Mouse (Mus musculus) testis, postnatal 10 days (tissue): Measurements from ENCODE around the gene Casz1.

Experiments
- DNase-seq: peaks from one replicate; pipeline ENCODE4 v3.0.0; 2021; ENCODE audit warnings: low spot score

The Casz1 gene

GRCm38 (mm10) chr4:148803031-148803430, 1.2 kb upstream of the Casz1 start:
- no peak for DNase-seq

GRCm38 (mm10) chr4:148803636-148804035, 593 bp upstream of the Casz1 start:
- no peak for DNase-seq

GRCm38 (mm10) chr4:148804780-148805160, 541 bp downstream of the Casz1 start:
- DNase-seq, result no peak

- DNase-seq, result peak; percentile 52
These were observed 1.1 kb downstream of the Casz1 start for GRCm38 (mm10) chr4:148805161-148805810.

- peak; percentile 53 for DNase-seq
These were observed 1.9 kb downstream of the Casz1 start for GRCm38 (mm10) chr4:148805811-148806747.

GRCm38 (mm10) chr4:148806836-148807235, 2.6 kb downstream of the Casz1 start:
- DNase-seq, result peak; percentile 56

GRCm38 (mm10) chr4:148807397-148807796, 3.2 kb downstream of the Casz1 start:
- no peak for DNase-seq

GRCm38 (mm10) chr4:148808839-148809238, 4.6 kb downstream of the Casz1 start:
- DNase-seq, result no peak

DNA sequence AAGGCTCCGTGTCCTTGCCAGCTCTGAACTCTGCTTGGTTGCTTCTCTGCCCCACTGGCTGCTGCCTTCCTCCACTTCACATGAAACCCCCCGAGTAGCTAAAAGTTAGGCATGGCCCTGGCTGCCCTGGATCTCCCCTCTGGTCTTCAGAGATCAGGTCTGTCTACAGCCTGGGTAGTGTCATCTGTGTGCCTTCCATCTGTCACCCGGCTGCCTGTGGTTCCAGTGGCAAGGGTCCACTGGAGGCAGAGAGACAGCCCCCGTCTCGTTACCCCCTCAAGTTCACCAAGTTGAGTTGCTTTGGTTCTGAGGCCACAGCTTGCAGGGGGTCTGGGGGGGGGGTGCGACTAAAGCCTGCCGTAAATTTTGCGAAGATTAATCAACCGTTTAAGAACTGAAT, 6.5 kb downstream of the Casz1 start:
- DNase-seq, result no peak

DNA sequence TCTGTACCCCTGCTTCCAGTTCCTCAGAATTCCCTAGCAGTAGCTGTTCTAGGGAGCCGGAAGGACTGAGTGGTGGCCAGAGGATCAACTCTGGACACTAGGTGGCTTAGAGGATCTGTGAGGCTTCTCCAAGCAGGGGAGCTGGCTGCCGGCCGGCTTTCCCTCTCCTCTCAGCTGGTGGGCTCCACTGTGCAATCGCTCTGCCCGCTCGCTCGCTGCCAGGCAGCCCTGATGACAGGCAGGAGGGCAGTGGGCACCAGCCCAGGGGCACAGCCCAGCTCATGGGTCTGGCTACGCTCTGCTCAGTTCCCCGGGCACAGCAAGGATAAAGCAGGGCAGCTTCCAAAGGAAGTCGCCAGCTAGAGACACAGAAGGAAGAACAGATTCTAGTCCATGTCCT, 7.7 kb downstream of the Casz1 start:
- DNase-seq, result peak; percentile 58

GRCm38 (mm10) chr4:148813247-148813646, 9.0 kb downstream of the Casz1 start:
- DNase-seq, result no peak

DNA sequence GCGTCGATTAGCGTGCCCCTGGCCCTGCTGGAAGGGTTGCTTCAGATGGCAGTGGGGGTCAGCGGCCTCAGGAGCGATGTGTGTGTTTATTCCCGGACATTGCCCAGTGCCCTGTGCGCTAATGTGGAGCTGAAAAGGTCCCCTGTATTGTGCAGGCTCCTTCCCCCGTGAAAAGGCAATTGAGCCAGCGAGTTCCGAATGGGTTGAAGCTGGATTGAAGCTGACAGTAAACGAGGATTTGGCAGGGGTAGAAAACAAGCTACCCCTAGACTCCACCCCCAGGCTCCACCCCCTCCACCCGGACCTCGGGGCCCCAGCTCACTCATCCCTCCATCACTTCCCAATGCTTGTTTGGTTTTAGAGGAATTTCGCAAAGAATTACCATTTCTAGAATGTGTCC, 12.3 kb downstream of the Casz1 start:
- no peak for DNase-seq

- DNase-seq, result no peak
These were observed 13.9 kb downstream of the Casz1 start for GRCm38 (mm10) chr4:148818161-148818560.

DNA sequence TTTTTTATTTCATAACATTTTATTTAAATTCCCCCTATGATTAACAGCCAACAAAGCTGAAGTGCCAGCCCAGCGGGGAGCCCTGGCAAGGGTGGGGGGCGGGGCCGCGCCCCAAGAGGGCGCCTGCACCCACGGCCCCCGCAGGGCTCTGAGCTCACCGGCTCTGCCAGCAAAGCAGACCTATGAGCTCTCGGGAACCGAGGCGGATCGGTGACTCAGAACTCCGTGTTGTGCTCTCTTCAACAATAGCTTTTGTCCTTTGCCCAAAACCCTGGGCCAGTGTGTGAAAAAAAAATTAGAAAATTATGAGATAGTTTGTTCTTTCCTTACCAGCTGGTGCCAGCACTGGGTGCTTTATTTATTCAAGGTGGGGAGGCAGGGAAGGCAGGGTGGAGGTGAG, 15.9 kb downstream of the Casz1 start:
- no peak for DNase-seq

GRCm38 (mm10) chr4:148823281-148823680, 19.1 kb downstream of the Casz1 start:
- no peak for DNase-seq

GRCm38 (mm10) chr4:148830350-148830749, 26.1 kb downstream of the Casz1 start:
- DNase-seq, result no peak

DNA sequence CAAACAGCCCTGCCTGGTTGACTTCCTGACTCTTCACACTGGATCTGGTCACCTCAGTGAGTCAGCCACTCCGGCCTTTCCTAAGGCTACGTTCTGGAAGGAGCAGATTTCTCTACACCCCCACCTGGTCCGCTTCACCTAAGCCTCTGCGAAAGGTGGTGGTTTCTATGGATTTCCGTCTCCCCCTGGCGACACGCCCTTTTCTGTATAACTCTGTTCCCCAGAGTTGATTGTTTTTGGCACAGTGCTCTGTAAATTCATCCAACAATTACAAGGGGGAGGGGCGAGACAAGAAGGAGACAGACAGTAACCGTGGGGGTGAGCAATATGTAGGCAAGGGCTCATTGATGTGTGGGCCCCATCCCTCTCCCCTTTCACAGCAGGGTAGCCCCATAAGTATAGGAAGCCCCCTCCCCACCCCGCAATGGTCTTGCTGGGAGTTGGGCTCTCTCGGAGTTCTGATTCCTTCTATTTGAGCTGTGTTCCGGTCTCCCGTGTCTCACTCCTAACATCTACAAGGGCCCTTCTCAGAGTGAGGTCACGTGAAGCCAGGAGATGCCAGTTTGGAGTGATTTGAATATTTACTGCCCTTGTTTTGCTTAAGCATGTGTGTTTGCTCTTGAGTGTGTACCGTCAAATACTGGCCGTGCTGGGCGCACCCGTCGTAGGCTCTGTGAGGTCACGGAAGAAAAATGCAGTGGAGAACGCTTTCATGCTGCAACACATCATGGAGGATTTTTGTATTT, 29.2 kb downstream of the Casz1 start:
- no peak for DNase-seq

DNA sequence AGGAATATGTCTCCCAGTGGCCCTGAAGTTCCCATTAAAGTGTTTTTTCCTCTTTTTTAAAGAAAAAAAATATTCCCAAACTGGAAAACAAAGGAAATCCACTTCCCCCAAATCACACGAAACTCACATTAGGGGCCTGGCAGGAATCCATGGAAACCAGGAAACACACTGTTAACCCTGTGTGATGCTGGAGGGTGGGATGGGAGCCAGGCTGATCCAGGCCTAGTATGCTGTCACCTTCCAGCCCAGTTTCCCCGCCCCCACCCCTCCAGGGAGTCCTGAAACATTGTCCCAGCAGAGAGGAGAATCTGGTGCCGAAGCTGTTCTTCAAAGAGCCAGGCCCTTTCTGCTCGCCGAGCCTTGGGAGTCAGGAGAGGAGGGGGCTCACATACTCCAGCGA, 32.2 kb downstream of the Casz1 start:
- no peak for DNase-seq

- DNase-seq, result no peak
These were observed 32.8 kb downstream of the Casz1 start for GRCm38 (mm10) chr4:148837046-148837445.

- no peak for DNase-seq
These were observed 33.4 kb downstream of the Casz1 start for GRCm38 (mm10) chr4:148837644-148838043.

DNA sequence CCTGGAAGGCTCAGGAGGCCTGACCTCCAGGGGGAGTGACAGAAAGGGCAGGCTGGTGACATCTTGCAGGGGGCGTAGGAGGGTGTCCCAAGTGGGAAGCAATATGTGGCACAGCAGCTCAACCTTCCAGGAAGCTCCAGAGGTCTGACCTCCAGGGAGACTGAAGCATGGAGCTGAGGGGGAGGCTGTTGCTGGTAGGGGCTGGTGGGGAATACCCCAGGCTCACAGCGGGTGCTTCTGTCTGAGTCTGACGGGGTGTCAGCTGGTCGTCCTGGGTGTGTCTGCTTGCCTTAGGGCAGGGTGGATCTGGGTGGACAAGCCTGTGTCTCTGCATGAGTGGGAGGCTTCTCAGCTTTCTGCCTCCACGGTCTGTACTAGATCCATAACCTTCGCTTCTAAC, 38.1 kb downstream of the Casz1 start:
- no peak for DNase-seq

DNA sequence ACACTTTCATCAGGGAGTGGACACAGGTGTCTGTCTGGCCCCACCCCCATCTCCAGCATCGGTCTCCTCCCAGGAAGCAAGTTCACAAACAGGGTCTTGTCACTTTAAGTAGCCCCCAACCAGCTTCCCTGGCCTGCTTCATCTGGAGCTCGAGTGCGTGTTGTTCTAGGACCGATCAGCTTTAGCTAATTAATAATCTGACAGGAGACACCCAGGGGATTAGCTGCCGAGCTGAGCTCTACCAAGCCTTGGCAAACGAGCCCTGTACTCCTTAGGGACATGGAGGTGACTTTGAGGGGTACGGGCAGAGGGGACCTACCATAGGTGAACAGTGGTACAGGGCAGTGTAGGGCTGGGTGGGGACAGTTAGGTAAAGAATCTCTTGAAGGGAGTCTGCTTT, 40.7 kb downstream of the Casz1 start:
- DNase-seq, result no peak

DNA sequence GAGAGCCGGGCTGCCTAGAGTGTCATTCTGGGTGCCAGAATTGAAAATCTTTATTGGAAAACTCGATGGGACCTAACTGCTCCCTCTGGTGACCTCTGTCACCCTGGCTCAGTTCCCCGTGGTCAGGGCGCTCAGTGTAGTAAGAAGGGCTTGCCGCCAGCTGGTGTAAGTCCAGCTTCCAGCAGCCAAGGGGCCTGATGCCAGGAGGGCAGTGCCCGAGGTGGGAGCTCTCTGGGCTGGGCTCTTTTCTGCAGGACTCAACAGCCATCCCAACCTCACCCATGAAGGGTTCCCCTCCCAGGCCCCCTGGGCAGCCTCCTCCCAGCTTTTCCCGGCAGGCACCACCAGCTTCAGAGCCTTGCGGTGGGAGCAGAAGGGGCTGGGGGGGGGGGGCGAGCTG, 42.0 kb downstream of the Casz1 start:
- peak; percentile 68 for DNase-seq
